Mouse (Mus musculus): ENCODE results near the gene C130026I21Rik.
"Not testable (repeated sequence)": the region's sequence is repeated elsewhere in the genome, so short reads cannot be mapped to it uniquely, and the experiment has no call there.

DNA sequence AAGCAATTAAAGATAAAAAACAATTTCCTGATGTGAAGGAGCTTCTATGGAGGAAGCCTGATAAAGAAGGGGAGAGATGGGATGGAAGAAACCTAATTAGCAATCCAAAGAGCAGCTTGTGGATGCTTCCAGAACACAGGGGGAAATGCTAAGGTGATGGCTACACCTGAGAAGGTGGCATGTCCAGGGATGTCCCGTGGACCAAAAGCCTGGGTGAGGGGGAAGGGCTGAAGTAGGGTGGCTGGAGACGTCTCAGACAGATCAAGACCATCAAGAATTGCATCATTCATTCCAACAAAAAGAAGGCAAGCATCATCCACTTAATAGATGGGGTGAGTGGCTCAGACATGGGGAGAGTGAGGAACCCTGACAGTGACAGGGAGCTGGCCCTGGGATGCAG is 27.3 kb downstream of the C130026I21Rik start:
- not testable (repeated sequence) for TF ChIP-seq CTCF, EP300 (IDR thresholded peaks at IDR 0.05; ENCODE audit: low read depth)
